Mouse (Mus musculus) layer of hippocampus, adult 9-10 months (tissue): ENCODE measurements around the gene Slx4.
"Not testable (repeated sequence)": the region's sequence is repeated elsewhere in the genome, so short reads cannot be mapped to it uniquely, and the experiment has no call there.

Experiments
- DNase-seq: peaks from one replicate; pipeline ENCODE4 v3.0.0; 2022; ENCODE audit warnings: low spot score

Gene Slx4

DNA sequence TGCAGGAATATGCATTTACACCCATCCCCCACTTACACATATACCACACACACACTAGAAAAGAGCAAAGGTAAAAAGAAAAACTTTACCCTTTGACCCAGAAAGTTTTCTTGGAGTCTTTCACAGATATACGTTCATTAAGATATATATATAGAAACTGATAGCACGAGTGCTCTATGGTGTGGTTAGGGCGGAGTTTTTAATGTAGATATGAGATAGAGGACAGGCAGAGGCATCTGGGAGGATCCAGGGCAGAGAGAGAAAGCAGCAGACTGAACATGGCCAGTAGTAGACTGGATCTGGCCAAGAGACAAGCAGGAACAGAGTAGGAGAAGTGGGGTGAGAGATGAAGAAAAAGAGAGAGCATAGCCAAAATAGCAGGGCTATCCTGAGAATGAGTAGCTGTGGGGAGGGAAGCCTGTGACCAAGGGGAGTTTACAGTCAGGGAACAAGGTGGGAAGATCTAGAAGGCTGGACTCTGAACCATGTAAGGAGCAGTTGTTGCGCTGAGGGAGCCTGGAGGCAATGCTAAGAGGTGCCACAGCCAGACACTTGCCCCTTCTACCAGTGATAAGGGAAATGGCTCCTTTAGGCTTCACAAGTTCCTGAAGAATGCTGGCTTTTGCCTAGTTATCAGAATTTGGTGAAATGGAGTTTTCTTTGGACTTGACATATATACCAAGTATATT is 9.5 kb upstream of the Slx4 start:
- no peak for DNase-seq

DNA sequence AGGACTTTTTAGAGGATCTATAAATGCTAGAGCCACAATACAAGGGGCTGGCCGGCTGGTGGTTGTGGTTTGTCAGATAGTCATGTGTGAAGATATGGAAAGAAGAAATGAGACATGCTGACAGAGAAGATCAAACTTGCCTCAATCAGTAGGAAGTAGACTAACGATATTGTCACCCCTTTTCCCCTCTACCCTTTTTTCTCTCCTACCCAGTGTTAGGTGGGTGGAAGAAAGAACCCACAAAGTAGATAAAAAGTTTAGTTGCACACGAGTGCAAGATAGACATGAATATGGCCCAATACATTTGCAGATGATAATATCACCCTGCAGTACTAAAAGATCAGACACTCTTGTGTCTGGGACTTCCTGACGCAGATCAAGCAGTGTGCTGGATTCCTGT is 15.2 kb downstream of the Slx4 start:
- DNase-seq, result no peak

GRCm38 (mm10) chr16:3983146-3983700 is 20.3 kb downstream of the Slx4 start:
- no peak for DNase-seq

DNA sequence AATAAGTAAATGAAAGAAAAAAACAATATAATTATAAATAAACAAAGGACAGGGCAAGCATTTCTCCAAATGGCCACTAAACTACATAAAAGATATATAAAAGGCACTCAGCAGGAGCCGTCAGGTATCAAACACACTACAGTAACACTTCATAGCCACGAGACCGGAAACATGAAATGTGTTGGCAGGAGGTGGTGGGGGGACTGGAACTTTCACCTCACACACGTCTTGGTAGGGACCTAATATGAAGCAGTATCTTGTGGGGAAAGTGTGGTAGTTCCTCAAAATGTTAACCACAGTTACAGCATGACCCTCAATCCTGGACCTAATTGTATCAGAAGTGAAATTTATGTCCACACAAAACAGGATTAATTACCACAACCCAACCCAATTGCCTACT is 21.4 kb downstream of the Slx4 start:
- no peak for DNase-seq

- DNase-seq, result no peak
These were observed 26.9 kb downstream of the Slx4 start for GRCm38 (mm10) chr16:3976712-3977111.

DNA sequence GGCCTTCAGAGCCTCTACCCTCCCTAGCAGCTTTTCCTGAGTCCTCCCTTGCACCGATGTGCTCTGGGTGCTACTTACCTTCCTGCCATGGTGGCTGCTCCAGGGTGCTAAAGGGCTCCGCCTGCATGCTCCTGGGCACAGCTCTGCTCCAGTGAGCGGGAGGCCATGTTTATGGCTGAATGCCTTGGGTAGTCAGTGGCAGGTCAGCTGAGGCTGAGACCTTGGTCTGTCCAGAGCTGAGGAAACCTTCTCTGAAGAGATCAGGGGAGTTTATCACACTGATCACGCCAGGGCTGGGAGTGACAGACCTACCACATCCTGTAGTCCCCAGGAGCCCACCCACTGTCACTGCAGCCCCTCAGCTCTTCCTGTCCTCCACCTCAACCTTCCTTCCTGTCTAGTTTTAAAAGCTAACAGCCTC is 27.3 kb downstream of the Slx4 start, which contains the start of gene Nlrc3:
TSS of gene Nlrc3 (minus strand) at position 382 of the 421 bp plus-strand sequence.
- no peak for DNase-seq

GRCm38 (mm10) chr16:3975658-3976057 is 27.9 kb downstream of the Slx4 start:
- DNase-seq, result no peak

DNA sequence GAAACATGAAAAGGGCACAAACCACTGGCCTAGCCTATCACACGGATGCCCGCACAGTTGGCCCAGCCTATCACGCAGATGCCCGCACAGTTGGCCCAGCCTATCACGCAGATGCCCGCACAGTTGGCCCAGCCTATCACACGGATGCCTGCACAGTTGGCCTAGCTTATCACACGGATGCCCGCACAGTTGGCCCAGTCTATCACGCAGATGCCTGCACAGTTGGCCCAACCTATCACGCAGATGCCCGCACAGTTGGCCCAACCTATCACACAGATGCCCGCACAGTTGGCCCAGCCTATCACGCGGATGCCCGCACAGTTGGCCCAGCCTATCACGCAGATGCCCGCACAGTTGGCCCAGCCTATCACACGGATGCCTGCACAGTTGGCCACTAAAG is 29.1 kb downstream of the Slx4 start:
- not testable (repeated sequence) for DNase-seq

- DNase-seq, result no peak
These were observed 38.0 kb downstream of the Slx4 start for GRCm38 (mm10) chr16:3965534-3965933.

DNA sequence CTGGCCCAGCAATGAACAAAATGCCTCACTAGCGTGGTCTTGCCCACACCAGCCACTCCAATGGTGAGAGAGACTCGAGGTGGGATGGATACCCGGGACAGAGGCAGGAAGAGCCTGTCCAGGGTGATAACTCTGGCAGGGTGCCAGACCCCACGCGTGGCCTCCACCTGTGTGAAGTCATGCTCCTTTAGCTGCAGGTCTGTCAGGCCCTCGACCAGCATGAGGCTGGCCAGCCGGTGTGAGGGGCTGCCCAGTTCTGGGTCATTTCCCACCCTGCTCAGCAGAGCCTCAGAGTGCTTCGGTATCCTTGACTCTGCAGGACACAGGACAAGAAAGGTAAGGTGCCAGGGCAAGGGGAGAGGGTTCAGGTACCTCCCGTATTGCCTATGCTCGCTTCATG is 38.6 kb downstream of the Slx4 start:
- DNase-seq, result no peak

- DNase-seq, result no peak
These were observed 44.3 kb downstream of the Slx4 start for GRCm38 (mm10) chr16:3959261-3959660.

DNA sequence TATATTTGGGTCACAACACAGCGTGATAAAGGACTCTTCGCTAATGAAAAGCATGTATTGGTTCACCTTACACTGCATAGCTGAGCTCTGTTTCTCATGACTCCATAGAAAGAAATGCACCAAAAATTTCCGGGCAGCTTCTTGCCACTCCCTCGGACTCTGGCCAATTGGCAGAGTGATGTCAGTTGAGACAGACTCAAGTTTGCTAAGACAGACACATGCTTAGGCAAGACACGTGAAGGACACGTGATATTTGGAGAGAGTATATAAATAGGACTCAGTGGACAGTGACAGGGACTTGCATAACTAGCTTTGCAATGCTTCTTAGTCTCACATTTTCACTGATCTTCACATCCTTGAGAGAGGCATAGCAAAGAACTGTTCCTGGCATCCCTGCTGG is 47.2 kb downstream of the Slx4 start:
- peak; percentile 22 for DNase-seq

GRCm38 (mm10) chr16:3951141-3951540 is 52.4 kb downstream of the Slx4 start:
- no peak for DNase-seq

DNA sequence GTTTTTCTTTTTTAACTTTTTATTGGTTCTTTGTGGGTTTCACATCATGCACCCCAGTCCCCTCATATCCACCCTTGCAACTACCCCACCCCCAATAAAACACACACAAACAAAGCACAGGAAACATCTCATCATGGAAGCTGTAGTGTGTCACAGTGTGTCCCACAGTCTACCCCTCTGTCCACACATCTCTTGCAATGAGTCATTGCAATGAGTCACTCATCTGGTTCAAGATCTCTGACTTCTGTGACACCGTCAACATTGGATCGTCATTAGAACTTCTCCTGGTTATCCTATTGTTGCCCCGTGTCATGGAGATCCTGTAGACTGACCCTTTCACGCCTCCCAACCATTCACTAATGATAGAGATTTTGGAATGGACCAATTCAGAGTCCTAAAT is 68.9 kb downstream of the Slx4 start:
- no peak for DNase-seq

DNA sequence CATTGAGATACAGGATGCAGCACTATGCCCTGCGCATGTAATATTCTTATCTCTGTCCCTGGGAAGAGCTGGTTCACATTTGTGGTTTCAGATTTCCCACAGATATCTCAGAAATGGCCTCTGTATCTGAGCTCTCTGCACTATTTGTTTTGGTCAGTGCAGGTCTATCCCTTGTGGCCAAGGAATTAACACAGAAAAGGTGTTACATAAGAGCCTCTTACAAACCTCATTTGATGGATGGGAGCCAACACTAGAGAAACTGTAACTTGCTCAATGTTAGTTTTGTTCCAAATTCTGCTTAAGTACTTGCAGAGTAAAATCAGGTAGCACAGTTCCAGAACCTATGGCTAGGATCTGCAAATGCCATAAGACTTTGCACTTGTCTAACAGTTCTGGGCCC is 69.5 kb downstream of the Slx4 start:
- no peak for DNase-seq

DNA sequence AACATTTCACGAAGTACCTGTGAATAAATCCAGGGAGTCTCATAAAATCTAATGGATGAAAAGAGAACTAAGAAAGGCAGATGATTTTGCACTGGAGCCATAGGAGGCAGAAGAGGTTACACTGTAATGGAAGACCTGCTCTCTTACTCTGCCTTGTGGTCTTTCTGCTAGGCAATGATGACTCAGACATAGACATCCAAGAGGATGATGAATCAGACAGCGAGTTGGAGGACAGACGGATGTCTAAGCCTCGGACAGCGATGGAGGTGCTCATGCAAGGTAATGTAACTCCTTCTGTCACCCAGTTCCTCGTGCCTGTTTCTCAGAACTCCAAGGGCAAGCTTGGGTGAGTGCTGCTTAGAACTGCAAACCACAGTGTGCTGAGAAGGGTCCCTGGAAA is 70.0 kb downstream of the Slx4 start:
- no peak for DNase-seq

DNA sequence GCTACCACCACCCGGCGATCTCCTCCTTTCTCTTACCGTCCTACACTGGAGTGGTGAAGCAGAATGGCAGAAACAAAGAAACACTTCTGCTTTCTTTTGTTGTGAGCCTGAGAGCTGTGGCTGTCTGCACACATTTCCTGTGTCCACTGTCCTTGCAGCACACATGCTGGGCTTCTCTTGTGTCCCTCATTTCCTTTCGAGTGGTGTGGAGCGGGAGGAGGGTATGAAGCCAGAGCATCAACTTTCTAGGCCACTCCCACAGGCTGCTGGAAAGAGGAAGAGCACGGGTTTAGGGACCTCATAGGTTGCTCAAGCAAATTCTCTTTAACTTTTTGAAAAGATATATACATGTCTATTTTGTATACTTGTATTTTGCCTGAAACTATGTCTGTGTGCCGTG is 74.4 kb downstream of the Slx4 start:
- no peak for DNase-seq
